Mouse (Mus musculus): ENCODE results near the gene Serp2. TPM values are rescaled to one million over a fixed set of nuclear protein-coding genes. Genes with fewer than 3 reads are reported as not detected.

The Serp2 gene
- polyA plus RNA-seq (2014; fragmentation: Illumina TruSeq; extraction: RNeasy Lipid Tissue Mini Kit (QIAGEN cat#74804); ENCODE audit: insufficient read depth, low read depth, low replicate concordance) = 2.4 TPM

GRCm38 (mm10) chr14:76556852-76557208 lies at the start of gene Serp2:
Gene Serp2, minus strand, starts transcription at chr14:76556889.

Other genes starting within 250 kb of the Serp2 start
- gene Tsc22d1, start 141.9 kb downstream of the Serp2 start, polyA plus RNA-seq (2014; fragmentation: Illumina TruSeq; extraction: RNeasy Lipid Tissue Mini Kit (QIAGEN cat#74804); ENCODE audit: insufficient read depth, low read depth, low replicate concordance) = 269 TPM

All from lung, adult 10 weeks (tissue).